Mouse (Mus musculus): ENCODE measurements around the gene Nt5dc3. TPM values are rescaled to one million over a fixed set of nuclear protein-coding genes. Genes with fewer than 3 reads are reported as not detected.
A peak's percentile ranks its signal among the peaks of the same experiment; 100 is the strongest.

Nt5dc3 gene
- polyA plus RNA-seq, 1 experiment from 2014 or later: 1.0 TPM

GRCm38 (mm10) chr10:86762384-86762730, 16.4 kb upstream of the Nt5dc3 start:
- ATAC-seq (ENCODE audit: insufficient number of reproducible peaks, low FRiP score, low TSS enrichment, low read depth): no peak
- Histone ChIP-seq H3K9me3 (no peaks in the 10 kb centered on the region), H3K36me3 (no peaks in the 10 kb centered on the region), H3K4me3 (no peak overlapping the region), H3K9ac (no peak overlapping the region), H3K4me1 (peaks cover 3% of the 10 kb centered on the region; the same call in 1 of the 2 replicates), H3K27me3 (no peaks in the 10 kb centered on the region), H3K27ac (no peak overlapping the region), H3K4me2 (no peak overlapping the region)
- WGBS: 59% methylated on average over 3 of the region's 3 CpGs

DNA sequence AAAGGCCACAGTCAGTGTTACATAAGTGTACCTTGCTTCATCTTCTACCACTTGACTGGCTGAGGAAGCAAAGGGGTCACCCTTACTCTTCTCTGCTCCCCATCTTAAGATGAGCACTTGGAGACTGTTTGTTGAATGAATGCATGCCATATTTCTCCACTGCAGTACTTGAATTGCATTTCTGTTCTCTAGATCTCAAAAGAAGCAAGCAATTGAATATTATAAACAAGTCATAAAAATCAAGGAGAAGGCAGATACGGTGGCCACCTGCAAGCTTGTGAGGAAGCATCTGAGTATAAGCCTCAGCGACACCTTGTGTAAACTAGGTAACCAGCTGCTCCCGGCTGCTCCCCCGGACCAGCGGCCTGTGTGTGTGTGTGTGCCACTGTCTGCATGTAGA, 15.1 kb upstream of the Nt5dc3 start, which contains the start of gene Gm49358:
Gene Gm49358 (plus strand): TSS at position 301 of the 400 bp plus-strand sequence.
- Histone ChIP-seq H3K4me3 (no peak within 1 kb of the TSS), H3K4me2 (no peak within 1 kb of the TSS), H3K4me1 (peaks cover 3% of the 10 kb centered on the region; the same call in 1 of the 2 replicates), H3K9ac (no peak within 1 kb of the TSS), H3K9me3 (no peaks in the 10 kb centered on the region), H3K27me3 (no peaks in the 10 kb centered on the region), H3K36me3 (no peaks in the 10 kb centered on the region), H3K27ac (no peak within 1 kb of the TSS)
- 90% methylated on average over 5 of the region's 5 CpGs for WGBS
- ATAC-seq (ENCODE audit: insufficient number of reproducible peaks, low FRiP score, low TSS enrichment, low read depth): no peak

DNA sequence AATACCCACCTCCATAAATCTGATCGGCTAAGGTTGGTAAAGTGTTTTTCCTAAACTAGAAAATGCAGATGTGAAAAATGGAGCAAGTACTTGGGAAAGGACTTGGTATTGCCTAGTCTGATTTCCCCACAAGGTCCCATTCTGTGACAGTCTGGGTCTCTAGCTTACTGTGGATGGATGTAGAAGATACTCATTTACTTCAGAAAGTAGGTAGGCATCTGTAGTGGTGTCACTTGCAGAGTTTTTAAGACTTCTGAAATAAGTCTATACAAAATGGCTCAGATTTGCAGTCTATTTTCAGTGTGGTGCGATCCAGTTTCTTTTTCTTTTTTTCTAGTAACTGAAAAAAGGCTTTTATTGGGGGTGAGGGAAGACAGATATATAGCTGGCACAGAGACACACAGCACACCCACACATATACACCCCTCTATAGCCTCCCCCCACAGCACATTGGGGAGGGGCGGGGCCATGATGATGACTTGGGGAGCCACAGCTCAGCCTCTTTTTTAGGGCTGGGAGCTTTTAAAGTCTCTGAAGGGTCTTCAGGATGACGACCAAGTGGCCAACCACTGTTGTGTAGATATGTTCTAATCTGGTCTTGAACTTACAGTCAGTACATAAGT, 13.3 kb upstream of the Nt5dc3 start:
- no peak overlapping the region for H3K4me3 ChIP-seq
- no peak overlapping the region for H3K4me2 ChIP-seq
- no peak overlapping the region for H3K9ac ChIP-seq
- no peaks in the 10 kb centered on the region for H3K9me3 ChIP-seq
- WGBS: 82% methylated on average over 4 of the region's 4 CpGs
- H3K36me3 ChIP-seq: no peaks in the 10 kb centered on the region
- H3K4me1 ChIP-seq: peaks cover 3% of the 10 kb centered on the region; the same call in 1 of the 2 replicates
- no peaks in the 10 kb centered on the region for H3K27me3 ChIP-seq
- H3K27ac ChIP-seq: no peak overlapping the region
- no peak for ATAC-seq (ENCODE audit: insufficient number of reproducible peaks, low FRiP score, low TSS enrichment, low read depth)

- Histone ChIP-seq H3K4me3 (no peak overlapping the region), H3K27me3 (no peaks in the 10 kb centered on the region), H3K36me3 (no peaks in the 10 kb centered on the region), H3K27ac (no peak overlapping the region), H3K9me3 (no peaks in the 10 kb centered on the region), H3K4me2 (no peak overlapping the region), H3K9ac (no peak overlapping the region), H3K4me1 (0 out of 2 replicates have a peak, but pooled peaks cover 2% of the 10 kb centered on the region)
- ATAC-seq (ENCODE audit: insufficient number of reproducible peaks, low FRiP score, low TSS enrichment, low read depth): no peak
- 59% methylated on average over 5 of the region's 5 CpGs for WGBS
These were observed 9.6 kb upstream of the Nt5dc3 start for GRCm38 (mm10) chr10:86769216-86769615.

DNA sequence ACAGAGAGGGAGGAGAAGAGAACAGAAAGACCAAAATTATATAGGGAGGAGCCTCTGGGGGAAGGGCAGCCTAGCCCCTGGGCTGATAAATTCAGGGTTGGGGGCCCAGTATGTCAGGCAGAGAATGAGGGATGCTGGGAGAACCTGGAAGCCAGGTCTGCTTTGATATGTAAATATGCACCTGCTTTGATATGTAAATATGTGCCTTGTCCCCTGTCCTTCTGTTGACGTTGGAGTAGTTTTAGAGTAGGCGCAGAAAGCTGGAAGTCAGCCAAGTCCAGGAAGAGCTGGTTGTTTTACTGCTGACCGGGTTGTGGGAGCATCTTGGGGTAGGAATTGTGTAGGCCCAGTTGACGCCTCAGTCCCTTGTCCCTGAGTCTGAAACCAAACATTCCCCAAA, 9.0 kb upstream of the Nt5dc3 start:
- Histone ChIP-seq H3K9me3 (no peaks in the 10 kb centered on the region), H3K4me1 (0 out of 2 replicates have a peak, but pooled peaks cover 2% of the 10 kb centered on the region), H3K27ac (no peak overlapping the region), H3K36me3 (no peaks in the 10 kb centered on the region), H3K4me2 (no peak overlapping the region), H3K27me3 (no peaks in the 10 kb centered on the region), H3K9ac (no peak overlapping the region), H3K4me3 (no peak overlapping the region)
- ATAC-seq (ENCODE audit: insufficient number of reproducible peaks, low FRiP score, low TSS enrichment, low read depth): no peak
- 38% methylated on average over 4 of the region's 4 CpGs for WGBS

GRCm38 (mm10) chr10:86771701-86772100, 7.1 kb upstream of the Nt5dc3 start:
- Histone ChIP-seq H3K4me1 (0 out of 2 replicates have a peak, but pooled peaks cover 2% of the 10 kb centered on the region), H3K27me3 (no peaks in the 10 kb centered on the region), H3K27ac (no peak overlapping the region), H3K4me2 (no peak overlapping the region), H3K9me3 (no peaks in the 10 kb centered on the region), H3K4me3 (no peak overlapping the region), H3K9ac (no peak overlapping the region), H3K36me3 (no peaks in the 10 kb centered on the region)
- WGBS: 67% methylated on average over 5 of the region's 5 CpGs
- ATAC-seq (ENCODE audit: insufficient number of reproducible peaks, low FRiP score, low TSS enrichment, low read depth): no peak

DNA sequence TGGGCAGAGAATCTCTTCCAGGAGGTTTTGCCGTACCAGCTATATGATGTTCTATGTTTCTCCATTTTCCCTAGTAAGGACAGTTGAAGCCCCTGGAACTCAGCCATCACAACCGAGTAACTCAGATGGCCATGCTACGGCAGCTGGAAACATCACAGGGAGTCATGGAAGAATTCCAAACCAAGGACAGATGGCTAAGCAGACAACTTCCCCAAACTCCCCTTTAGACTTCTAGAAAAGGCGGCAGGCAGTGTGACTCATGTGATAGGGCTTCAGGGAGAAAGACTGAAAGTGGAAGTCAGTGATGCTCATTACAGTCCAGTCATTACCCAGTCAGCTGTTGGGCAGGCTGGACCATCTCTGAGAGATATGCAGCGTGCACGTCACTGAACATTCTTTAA, 6.6 kb upstream of the Nt5dc3 start:
- Histone ChIP-seq H3K27me3 (no peaks in the 10 kb centered on the region), H3K27ac (no peak overlapping the region), H3K4me1 (0 out of 2 replicates have a peak, but pooled peaks cover 2% of the 10 kb centered on the region), H3K9ac (no peak overlapping the region), H3K4me3 (no peak overlapping the region), H3K4me2 (no peak overlapping the region), H3K9me3 (no peaks in the 10 kb centered on the region), H3K36me3 (no peaks in the 10 kb centered on the region)
- ATAC-seq (ENCODE audit: insufficient number of reproducible peaks, low FRiP score, low TSS enrichment, low read depth): no peak
- 55% methylated on average over 6 of the region's 6 CpGs for WGBS

- Histone ChIP-seq H3K9ac (no peak overlapping the region), H3K27me3 (no peaks in the 10 kb centered on the region), H3K36me3 (no peaks in the 10 kb centered on the region), H3K4me3 (no peak overlapping the region), H3K9me3 (no peaks in the 10 kb centered on the region), H3K4me1 (peaks cover 10% of the 10 kb centered on the region; the same call in 1 of the 2 replicates), H3K4me2 (no peak overlapping the region), H3K27ac (no peak overlapping the region)
- WGBS: 18% methylated on average over 4 of the region's 4 CpGs
- no peak for ATAC-seq (ENCODE audit: insufficient number of reproducible peaks, low FRiP score, low TSS enrichment, low read depth)
These were observed 5.4 kb upstream of the Nt5dc3 start for GRCm38 (mm10) chr10:86773360-86773759.

GRCm38 (mm10) chr10:86776281-86776680, 2.5 kb upstream of the Nt5dc3 start:
- H3K4me2 ChIP-seq: no peak overlapping the region
- H3K4me1 ChIP-seq: peaks cover 22% of the 10 kb centered on the region; the same call in 1 of the 2 replicates
- no peak for ATAC-seq (ENCODE audit: insufficient number of reproducible peaks, low FRiP score, low TSS enrichment, low read depth)
- no peaks in the 10 kb centered on the region for H3K36me3 ChIP-seq
- H3K9ac ChIP-seq: no peak overlapping the region
- no peaks in the 10 kb centered on the region for H3K9me3 ChIP-seq
- WGBS: 53% methylated on average over 9 of the region's 9 CpGs
- H3K27me3 ChIP-seq: 0 out of 2 replicates have a peak, but pooled peaks cover 5% of the 10 kb centered on the region
- no peak overlapping the region for H3K4me3 ChIP-seq
- H3K27ac ChIP-seq: no peak overlapping the region

DNA sequence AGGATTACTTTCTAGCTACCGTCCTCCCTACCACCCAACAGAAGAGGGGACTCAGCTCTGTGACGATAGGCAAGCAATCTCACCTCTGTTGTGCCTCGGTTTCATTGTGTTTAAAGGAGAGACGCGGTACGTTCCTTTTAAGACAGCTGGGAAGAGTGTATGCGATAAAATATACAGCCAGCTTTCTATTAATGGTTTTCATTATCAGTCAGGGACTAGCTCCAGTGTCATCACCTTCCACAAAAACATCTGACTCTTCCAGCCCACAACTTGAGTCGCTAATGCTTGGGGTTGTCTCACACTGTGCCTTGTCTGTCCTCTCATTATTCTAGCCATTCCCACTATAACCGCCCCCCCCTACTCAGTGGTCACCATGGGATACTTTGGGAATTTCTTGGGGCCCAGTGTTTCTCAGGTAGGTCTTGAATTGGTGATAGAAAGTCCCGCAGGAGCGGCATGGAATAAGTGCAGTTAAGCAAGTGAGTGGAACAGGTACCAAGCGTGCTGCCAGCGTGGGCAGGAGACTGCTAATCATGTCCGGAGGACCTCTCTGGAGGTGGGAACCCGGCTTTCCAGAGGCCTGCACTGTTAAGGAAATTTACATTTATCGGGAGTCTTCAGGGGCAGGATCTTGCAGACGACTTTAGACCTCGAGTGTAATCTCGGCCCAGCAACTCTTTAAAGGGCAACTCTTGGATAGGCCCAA, 1.0 kb upstream of the Nt5dc3 start:
- H3K4me2 ChIP-seq: peak overlapping the region; percentile 99
- H3K36me3 ChIP-seq: no peaks in the 10 kb centered on the region
- no peak for ATAC-seq (ENCODE audit: insufficient number of reproducible peaks, low FRiP score, low TSS enrichment, low read depth)
- 0 out of 2 replicates have a peak, but pooled peaks cover 5% of the 10 kb centered on the region for H3K27me3 ChIP-seq
- H3K27ac ChIP-seq: peak overlapping the region; percentile 73; the same call in 1 of the 2 replicates
- peak overlapping the region; percentile 77 for H3K4me3 ChIP-seq
- peaks cover 20% of the 10 kb centered on the region; the same call in 1 of the 2 replicates for H3K4me1 ChIP-seq
- H3K9me3 ChIP-seq: no peaks in the 10 kb centered on the region
- peak overlapping the region; percentile 20; the same call in 1 of the 2 replicates for H3K9ac ChIP-seq
- WGBS: 46% methylated on average over 19 of the region's 19 CpGs

DNA sequence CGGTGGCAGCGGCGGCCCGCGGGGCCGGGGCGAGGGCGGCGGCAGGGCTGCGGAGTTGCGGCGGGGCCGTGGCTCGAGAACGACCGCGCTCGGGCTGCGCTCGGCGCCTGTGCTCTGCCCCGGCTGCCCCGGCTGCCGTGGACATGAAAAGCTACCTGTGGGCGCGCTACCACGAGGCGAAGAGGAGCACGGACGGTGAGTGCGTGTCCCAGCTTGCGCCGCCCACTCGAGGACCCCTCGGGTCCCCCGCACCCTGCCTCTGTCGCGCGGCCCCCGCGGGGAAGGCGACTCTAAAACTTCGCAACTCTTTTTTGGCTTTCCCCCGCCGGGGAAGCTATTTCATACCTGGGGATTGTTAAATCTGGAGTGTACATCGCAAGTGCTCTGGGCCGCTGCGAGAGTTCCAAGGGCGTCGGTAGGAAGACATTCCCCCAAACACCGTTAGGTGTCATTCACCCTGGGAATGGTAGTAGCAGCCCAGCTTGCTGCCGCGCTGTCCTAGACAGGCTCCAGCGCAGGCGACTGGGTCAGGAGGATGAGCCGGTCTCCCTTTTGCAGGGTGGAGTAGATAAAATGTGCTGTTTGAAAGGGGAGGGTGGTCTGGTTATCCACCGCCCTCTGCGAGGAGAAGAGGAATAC, 431 bp downstream of the Nt5dc3 start:
- WGBS: under 1% methylated on average over 39 of the region's 58 CpGs
- H3K4me2 ChIP-seq: peak overlapping the region; percentile 99
- H3K4me3 ChIP-seq: peak overlapping the region; percentile 77
- H3K36me3 ChIP-seq: no peaks in the 10 kb centered on the region
- ATAC-seq (ENCODE audit: insufficient number of reproducible peaks, low FRiP score, low TSS enrichment, low read depth): 0 out of 2 replicates have a peak, but pooled peaks have one; percentile 2
- H3K27me3 ChIP-seq: 0 out of 2 replicates have a peak, but pooled peaks cover 5% of the 10 kb centered on the region
- peak overlapping the region; percentile 63; the same call in 1 of the 2 replicates for H3K27ac ChIP-seq
- H3K9me3 ChIP-seq: no peaks in the 10 kb centered on the region
- H3K9ac ChIP-seq: peak overlapping the region; percentile 60
- H3K4me1 ChIP-seq: peaks cover 20% of the 10 kb centered on the region; the same call in 1 of the 2 replicates
